Mouse (Mus musculus) forebrain, postnatal 0 days (tissue): ENCODE measurements at regions not wholly inside any gene's neighbourhood (a gene's known extent, or its start where the extent isn't known, plus 50 kb on each side); places are given as distances from the start of the nearest gene placed in this dataset.

Experiments used
- ATAC-seq: fragments of 200-750 bp; cut with Nextera tagmentation; 2 replicates; pipeline ENCODE4 v1.8.0; 2017; ENCODE audit warnings: mild to moderate bottlenecking, moderate library complexity
- DNase-seq: peaks from one replicate; pipeline ENCODE4 v3.0.0-alpha.2; 2015
- H3K27ac ChIP-seq: fragments of 300-500 bp; sonication (generic); 2 replicates; pipeline ENCODE4 v1.5.1; 2014; ENCODE audit warnings: low read depth, mild to moderate bottlenecking, antibody characterized with exemption, low read length, moderate library complexity, mixed read lengths
- H3K27me3 ChIP-seq: fragments of 300-500 bp; sonication (generic); 2 replicates; pipeline ENCODE4 v1.6.1; 2014; ENCODE audit warnings: mild to moderate bottlenecking, low read length, mixed read lengths; ENCODE audit not compliant: insufficient read depth
- H3K36me3 ChIP-seq: fragments of 300-500 bp; sonication (generic); 2 replicates; pipeline ENCODE4 v1.6.1; 2014; ENCODE audit warnings: mild to moderate bottlenecking, moderate library complexity; ENCODE audit not compliant: insufficient read depth
- H3K4me1 ChIP-seq: fragments of 300-500 bp; sonication (generic); 2 replicates; pipeline ENCODE4 v1.6.1; 2014; ENCODE audit warnings: antibody characterized with exemption; ENCODE audit not compliant: insufficient read depth
- H3K4me2 ChIP-seq: fragments of 300-500 bp; sonication (generic); 2 replicates; pipeline ENCODE4 v1.6.1; 2014; ENCODE audit warnings: low read depth, mild to moderate bottlenecking, moderate library complexity
- H3K4me3 ChIP-seq: fragments of 300-500 bp; sonication (generic); 2 replicates; pipeline ENCODE4 v1.5.1; 2014; ENCODE audit warnings: low read depth, low read length, mixed read lengths
- H3K9ac ChIP-seq: fragments of 300-500 bp; sonication (generic); 2 replicates; pipeline ENCODE4 v1.6.1; 2014; ENCODE audit warnings: mild to moderate bottlenecking
- H3K9me3 ChIP-seq: fragments of 300-500 bp; sonication (generic); 2 replicates; pipeline ENCODE4 v1.6.1; 2016; ENCODE audit warnings: low read length
- CTCF ChIP-seq: sonication (generic); IDR thresholded peaks from 2 replicates; pipeline ENCODE4 v1.5.1; 2016; ENCODE audit warnings: antibody characterized with exemption, control low read depth, low read depth
- WGBS: fragments of 180-500 bp; shearing (Covaris S2); extraction: QIAGEN DNeasy Blood & Tissue Kit; methylation state at CpG from one replicate; pipeline ENCODE4 v1.1.7; 2014; 5-methylcytosine and 5-hydroxymethylcytosine counted together

DNA sequence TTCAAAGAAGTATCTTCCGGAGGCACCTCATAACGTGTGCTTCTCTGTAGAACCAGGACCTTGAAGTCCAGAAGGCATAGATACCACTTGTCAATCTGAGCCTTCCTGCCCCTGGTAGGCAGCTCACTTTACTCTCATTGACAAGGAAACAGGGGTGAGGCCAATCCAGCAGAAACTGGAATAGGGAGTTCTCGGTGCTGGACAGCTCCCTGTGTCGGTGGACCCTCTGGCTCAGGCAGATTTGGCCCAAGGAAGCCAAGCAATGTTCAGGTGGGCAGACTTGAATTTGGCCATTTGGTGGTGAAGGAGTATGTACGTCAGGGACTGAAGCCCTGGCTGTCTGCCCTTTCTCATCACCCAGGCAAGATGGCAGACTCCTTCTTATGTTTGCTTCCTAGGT, 128.2 kb downstream of the Dhx35 start:
- DNase-seq (no peak), ATAC-seq (no peak)
- Histone ChIP-seq H3K27me3 (no peaks in the 10 kb centered on the region), H3K9me3 (no peaks in the 10 kb centered on the region), H3K27ac (no peak overlapping the region), H3K9ac (no peak overlapping the region), H3K4me3 (no peak overlapping the region), H3K4me1 (no peaks in the 10 kb centered on the region), H3K4me2 (no peak overlapping the region), H3K36me3 (no peaks in the 10 kb centered on the region)
- WGBS = 60% methylated on average over 5 of the region's 5 CpGs
- TF ChIP-seq CTCF = no peak

DNA sequence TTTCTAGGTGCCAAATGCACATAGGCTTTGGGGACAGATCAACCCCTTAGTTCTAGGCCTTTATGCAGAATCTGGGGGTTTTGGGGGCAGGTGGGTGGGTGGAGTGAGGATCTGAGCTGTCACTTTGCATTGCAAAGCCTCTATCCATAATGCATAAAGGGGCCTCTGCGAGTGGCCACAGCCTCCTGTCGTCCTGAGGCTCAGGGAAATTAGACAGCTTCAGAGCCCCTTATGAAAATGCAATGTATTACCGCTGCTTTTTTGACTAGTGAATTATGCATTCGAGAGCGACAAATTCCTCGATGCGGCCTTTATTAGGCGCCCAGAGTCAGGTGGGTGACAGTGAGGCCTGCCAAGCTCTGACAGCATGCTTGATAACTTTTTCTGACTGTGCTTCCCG, 134.9 kb downstream of the Dhx35 start:
- Histone ChIP-seq H3K4me2 (no peak overlapping the region), H3K27me3 (no peaks in the 10 kb centered on the region), H3K4me1 (no peaks in the 10 kb centered on the region), H3K27ac (no peak overlapping the region), H3K4me3 (no peak overlapping the region), H3K9ac (no peak overlapping the region), H3K9me3 (no peaks in the 10 kb centered on the region), H3K36me3 (no peaks in the 10 kb centered on the region)
- 28% methylated on average over 9 of the region's 9 CpGs for WGBS
- ATAC-seq = no peak
- no peak for DNase-seq
- no peak for TF ChIP-seq CTCF

DNA sequence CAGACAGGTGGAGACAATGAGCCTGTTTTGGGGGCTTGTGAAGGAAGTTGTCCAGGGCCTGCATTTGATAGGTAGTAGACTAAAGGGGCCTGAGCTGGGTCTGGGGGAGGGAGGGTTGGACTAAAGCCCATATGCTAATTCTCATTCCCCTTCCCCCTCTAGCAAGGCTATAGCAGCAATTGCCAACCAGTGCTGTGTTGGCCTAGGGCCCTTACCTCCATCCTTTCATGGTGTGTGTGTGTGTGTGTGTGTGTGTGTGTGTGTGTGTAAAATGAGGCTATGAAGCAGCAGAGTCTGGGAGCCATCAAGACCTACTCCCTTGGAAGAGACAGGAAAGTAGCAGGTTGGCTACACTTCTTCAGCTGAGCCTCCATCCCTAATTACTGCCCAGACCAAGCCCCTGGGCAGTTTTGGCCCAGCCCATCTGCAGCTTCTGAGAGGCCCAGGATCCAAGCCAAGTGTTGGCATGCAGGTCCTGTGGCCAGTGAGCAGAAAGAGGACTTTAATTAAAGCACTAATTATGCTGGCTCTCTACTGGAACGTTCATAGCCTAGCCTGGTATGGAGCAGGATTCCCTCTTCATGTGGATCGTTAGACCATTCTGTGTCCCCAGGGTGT, 143.4 kb downstream of the Dhx35 start:
- H3K4me1 ChIP-seq = no peaks in the 10 kb centered on the region
- ATAC-seq (peak; percentile 83), DNase-seq (peak; percentile 67)
- no peak overlapping the region for H3K4me3 ChIP-seq
- no peak overlapping the region for H3K9ac ChIP-seq
- H3K27ac ChIP-seq = no peak overlapping the region
- no peaks in the 10 kb centered on the region for H3K27me3 ChIP-seq
- 27% methylated on average over 2 of the region's 2 CpGs for WGBS
- no peaks in the 10 kb centered on the region for H3K36me3 ChIP-seq
- no peaks in the 10 kb centered on the region for H3K9me3 ChIP-seq
- H3K4me2 ChIP-seq = no peak overlapping the region
- no peak for TF ChIP-seq CTCF

DNA sequence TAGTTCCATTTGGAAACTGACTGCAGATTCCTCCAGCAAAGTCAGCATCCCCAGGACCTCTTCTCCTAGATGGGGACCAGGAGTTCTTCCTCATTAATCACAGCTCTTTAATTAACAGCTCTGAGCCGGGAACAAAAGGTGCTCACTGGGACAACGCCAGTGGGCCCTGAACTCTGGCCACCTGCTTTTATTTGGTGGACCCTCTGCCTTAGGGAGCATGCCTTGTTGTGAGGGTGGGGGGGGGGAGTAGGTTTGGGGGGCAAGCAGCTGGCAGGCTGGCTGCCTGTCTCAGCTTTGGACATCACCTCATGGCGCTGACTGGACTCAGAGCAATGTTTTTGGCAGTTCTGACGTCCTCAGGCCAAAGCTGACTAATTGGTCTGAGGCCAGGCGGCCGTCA, 154.8 kb downstream of the Dhx35 start:
- no peak for TF ChIP-seq CTCF
- Histone ChIP-seq H3K4me1 (no peaks in the 10 kb centered on the region), H3K4me2 (no peak overlapping the region), H3K27ac (no peak overlapping the region), H3K36me3 (no peaks in the 10 kb centered on the region), H3K27me3 (no peaks in the 10 kb centered on the region), H3K9ac (no peak overlapping the region), H3K4me3 (no peak overlapping the region), H3K9me3 (no peaks in the 10 kb centered on the region)
- 26% methylated on average over 6 of the region's 6 CpGs for WGBS
- DNase-seq = no peak
- no peak for ATAC-seq

DNA sequence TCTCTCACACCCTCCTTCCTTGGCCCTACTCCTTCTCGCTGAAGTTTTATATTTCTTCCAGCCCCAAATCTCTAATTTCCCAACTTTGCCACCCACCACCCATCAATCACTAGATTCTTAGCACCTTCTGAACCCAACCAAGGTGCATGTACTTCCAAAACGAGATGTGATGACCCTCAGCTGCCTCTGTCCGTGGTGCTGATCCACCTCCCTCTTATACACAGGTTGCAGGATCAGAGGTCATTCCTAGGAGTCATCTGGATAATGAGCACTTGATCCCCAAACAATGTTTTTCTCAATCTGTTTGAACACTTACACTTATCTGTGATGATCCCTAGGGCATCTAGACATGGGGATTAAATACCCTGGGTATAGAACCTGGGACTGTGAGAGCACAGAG, 156.5 kb downstream of the Dhx35 start:
- H3K4me1 ChIP-seq = no peaks in the 10 kb centered on the region
- no peak for DNase-seq
- H3K4me2 ChIP-seq = no peak overlapping the region
- no peaks in the 10 kb centered on the region for H3K36me3 ChIP-seq
- ATAC-seq = no peak
- H3K27me3 ChIP-seq = no peaks in the 10 kb centered on the region
- WGBS = 43% methylated on average over 3 of the region's 3 CpGs
- TF ChIP-seq CTCF = no peak
- H3K9ac ChIP-seq = no peak overlapping the region
- no peaks in the 10 kb centered on the region for H3K9me3 ChIP-seq
- H3K4me3 ChIP-seq = no peak overlapping the region
- H3K27ac ChIP-seq = no peak overlapping the region

DNA sequence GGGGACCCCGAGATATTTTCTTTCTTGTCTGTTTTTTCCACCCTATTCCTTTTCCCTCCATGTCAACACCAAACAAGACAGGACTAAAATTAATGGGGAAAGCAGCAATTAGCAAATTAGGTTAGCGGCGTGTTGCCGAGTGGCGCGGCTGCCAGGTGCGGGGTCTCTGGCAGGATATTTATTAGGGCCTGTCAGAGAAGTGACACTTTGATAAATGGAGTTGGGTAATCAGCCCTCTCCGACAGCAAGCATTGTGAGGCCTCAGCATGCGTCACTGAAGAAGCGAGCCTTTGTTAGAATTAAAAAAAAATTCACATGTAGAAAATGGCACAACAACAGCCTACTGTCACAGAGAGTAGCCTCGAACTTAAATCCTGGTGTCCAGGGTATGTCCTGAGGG, 162.3 kb downstream of the Dhx35 start:
- H3K36me3 ChIP-seq = no peaks in the 10 kb centered on the region

DNA sequence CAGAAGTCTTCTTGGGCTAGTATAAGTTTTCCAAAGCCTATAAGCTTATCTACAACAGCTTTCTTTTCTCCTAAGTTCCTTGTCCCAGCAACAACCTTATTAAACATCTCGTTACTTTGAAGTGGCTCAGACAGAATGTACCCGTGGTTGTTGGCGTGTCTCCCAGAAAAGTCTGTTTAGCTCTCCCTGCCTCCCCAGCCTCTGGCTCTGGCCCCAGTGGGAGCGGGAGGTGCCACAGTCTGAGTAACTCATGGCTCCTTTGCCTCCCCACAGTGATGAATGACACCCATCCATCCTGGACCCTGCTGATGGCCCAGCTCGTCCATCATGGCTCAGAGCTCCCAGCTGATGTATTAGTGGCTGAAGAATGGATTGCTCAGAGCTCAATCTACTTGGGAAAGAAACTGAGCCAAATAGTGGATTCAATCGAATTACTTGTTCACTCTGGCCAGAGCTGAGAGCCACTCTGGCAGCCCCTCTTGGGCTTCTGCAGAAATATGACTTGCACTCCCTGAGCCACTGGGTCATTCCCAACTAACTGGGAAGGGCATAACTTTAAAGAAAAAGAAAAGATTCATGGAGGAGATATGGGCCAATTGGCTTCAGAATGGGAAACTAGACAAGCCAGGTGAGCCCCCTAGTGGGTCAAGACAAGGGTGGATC, 170.5 kb downstream of the Dhx35 start:
- H3K9ac ChIP-seq = no peak overlapping the region
- no peaks in the 10 kb centered on the region for H3K9me3 ChIP-seq
- H3K4me2 ChIP-seq = no peak overlapping the region
- 30% methylated on average over 6 of the region's 6 CpGs for WGBS
- ATAC-seq = peak; percentile 86
- no peak for TF ChIP-seq CTCF
- no peaks in the 10 kb centered on the region for H3K4me1 ChIP-seq
- DNase-seq = peak; percentile 83
- H3K27me3 ChIP-seq = no peaks in the 10 kb centered on the region
- no peak overlapping the region for H3K4me3 ChIP-seq
- no peaks in the 10 kb centered on the region for H3K36me3 ChIP-seq
- H3K27ac ChIP-seq = no peak overlapping the region

More for the DNA sequence above, 162.3 kb downstream of the Dhx35 start:
- no peaks in the 10 kb centered on the region for H3K27me3 ChIP-seq
- no peak overlapping the region for H3K4me3 ChIP-seq
- 31% methylated on average over 11 of the region's 11 CpGs for WGBS
- no peaks in the 10 kb centered on the region for H3K9me3 ChIP-seq
- DNase-seq (peak; percentile 27), ATAC-seq (peak; percentile 58; the same call in 1 of the 2 replicates)
- H3K4me1 ChIP-seq = no peaks in the 10 kb centered on the region
- H3K4me2 ChIP-seq = no peak overlapping the region
- H3K9ac ChIP-seq = no peak overlapping the region
- no peak for TF ChIP-seq CTCF
- H3K27ac ChIP-seq = no peak overlapping the region
